Mouse (Mus musculus): ENCODE results near the gene Unc50. TPM values are rescaled to one million over a fixed set of nuclear protein-coding genes. Genes with fewer than 3 reads are reported as not detected.

Gene Unc50
- polyA plus RNA-seq, 1 experiment: 50.9 TPM

- DNase-seq (ENCODE audit: low read depth, low spot score): no peak
- WGBS: 95% methylated on average over 16 of the region's 16 CpGs
Measured at GRCm38 (mm10) chr1:37442848-37443835, 13.2 kb downstream of the Unc50 start.

- WGBS: 81% methylated on average over 10 of the region's 10 CpGs
- no peak for DNase-seq (ENCODE audit: low read depth, low spot score)
Measured at GRCm38 (mm10) chr1:37448361-37449095, 18.6 kb downstream of the Unc50 start.

GRCm38 (mm10) chr1:37451270-37451669 is 21.3 kb downstream of the Unc50 start:
- WGBS: 94% methylated on average over 8 of the region's 8 CpGs

DNA sequence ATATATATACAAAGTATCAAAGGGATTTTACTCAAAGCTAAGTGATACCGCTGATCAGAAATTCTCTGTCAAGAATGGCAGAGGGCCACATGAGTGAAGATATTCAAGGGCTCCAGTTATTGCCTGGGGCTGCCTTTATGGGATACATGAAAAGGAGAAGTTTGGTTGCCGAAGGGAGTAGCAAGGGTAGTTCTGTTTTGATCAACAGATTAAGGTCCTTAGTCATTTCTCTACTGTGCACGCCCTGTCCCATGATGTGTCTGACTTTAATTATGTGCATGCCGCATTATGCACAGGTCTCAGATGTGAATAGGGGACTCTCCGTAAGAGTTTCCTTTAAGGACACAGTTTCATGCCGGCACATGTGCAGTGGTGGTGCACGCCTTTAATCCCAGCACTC is 27.6 kb downstream of the Unc50 start:
- WGBS: 90% methylated on average over 7 of the region's 7 CpGs

More at GRCm38 (mm10) chr1:37451270-37451669, 21.3 kb downstream of the Unc50 start:
- no peak for DNase-seq (ENCODE audit: low read depth, low spot score)

GRCm38 (mm10) chr1:37464878-37465452 is 35.0 kb downstream of the Unc50 start:
- WGBS: 91% methylated on average over 10 of the region's 10 CpGs
- no peak for DNase-seq (ENCODE audit: low read depth, low spot score)

More for the DNA sequence above, 27.6 kb downstream of the Unc50 start:
- DNase-seq (ENCODE audit: low read depth, low spot score): no peak

DNA sequence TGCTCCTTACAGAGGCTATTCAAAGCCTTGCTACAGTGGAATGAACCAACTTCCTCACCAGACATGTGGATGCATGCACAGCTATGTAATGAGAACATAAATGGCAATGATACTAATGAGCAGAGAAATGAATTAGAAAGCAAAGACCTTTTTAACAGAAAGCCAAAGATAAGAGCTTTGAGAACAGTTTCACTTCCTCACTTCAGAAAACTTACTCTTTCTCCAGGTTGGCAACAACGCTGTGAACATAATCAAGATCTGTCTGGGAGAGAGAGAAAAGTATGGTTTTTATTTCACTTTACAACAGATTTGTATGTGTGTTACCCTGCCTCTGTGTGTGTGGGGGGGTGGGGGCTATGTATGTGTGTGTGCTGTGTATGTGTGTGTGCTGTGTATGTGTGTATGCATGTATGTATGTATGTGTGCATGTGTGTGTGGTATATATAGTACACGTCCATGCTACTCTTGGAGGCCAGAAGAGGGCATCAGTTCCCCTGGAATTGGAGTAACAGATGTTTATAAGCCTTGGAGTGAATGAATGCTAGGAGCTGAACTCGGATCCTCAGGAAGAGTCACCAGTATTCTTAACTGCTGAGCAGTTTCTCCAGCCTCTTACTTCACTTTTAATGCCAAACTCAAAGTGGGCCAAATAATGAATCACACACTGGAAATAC is 36.5 kb downstream of the Unc50 start:
- 81% methylated on average over 3 of the region's 3 CpGs for WGBS
- DNase-seq (ENCODE audit: low read depth, low spot score): no peak

DNA sequence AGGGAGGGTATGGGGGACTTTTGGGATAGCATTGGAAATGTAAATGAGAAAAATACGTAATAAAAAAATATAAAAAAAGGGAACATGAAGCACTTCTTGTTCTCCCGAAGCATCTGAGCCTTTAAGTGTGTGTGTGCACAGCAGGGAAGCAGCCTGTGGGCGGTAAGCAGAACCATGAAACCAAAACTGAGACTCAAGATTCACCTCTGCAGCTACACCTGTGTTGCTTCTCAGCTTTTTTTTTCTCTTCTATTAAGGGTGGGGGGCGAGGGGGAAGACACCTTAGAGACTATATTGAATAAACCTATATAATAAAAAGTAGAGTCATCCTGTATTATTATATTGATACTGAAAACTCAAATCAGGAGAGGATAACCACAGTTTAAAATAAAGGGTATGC is 37.9 kb downstream of the Unc50 start:
- 93% methylated on average over 4 of the region's 4 CpGs for WGBS
- no peak for DNase-seq (ENCODE audit: low read depth, low spot score)

DNA sequence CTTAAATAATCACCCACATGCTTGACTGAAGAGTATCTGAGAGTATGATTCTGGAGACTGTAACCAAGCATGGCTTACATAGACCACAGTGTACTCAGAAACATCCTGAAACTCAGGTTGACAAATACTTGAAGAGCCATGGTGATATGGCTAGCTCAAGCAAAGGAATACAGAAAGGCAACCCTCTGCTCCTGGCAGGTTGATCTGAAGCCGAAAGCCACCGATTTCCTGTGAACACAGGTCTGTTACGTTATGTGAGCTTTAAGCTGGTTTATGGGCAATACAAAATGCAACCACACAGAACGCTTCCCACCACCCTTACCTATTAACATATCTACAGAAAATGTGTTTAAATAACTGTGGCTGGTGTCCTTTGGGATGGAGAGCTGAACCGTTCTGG is 39.1 kb downstream of the Unc50 start:
- DNase-seq (ENCODE audit: low read depth, low spot score): no peak
- WGBS: 92% methylated on average over 5 of the region's 5 CpGs

DNA sequence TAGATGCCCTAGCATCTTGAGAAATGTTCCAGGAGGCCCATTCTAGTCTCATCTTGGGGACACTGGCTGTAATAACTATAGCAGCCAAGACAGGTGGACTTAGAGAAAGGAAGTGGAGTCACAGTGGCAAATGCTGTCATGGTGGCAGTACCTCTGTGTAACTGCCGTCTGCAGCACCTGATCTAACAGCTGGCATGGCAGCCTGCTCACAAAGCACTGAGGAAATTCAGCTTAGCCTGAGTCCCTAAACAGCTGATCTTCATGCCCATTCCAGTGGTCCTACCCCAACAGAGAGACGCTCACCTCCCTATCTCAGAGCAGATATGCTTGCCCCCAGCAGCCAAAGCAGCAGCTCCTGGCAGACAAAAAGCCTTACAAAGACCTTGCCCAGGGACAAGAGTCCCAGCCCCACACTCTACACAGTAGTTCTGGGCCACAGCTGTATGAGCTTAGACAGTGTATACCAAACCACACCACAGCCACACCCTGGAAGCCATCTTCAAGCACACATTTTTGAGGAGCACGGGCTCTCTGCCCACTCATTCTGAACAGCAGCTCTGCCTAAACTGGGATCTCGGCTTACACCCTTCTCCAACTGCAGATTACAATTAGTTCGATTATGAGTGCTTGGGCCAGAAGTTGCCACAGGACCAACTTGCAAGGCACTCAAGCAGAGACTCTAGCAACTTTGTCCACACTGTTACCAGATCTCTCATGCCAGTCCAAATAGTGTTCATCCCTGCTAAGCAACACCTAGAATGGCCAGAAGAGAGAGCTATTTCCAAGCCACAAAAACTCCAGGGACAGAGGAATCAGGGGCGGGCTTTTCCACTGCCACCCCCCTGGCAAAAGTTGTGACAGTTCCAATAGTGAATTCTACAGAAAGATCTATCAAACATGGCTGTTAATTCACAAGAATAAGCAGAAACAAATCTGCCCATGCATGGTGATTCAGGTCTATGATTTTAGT is 41.5 kb downstream of the Unc50 start:
- 78% methylated on average over 6 of the region's 6 CpGs for WGBS
- DNase-seq (ENCODE audit: low read depth, low spot score): no peak

GRCm38 (mm10) chr1:37473251-37473650 is 43.3 kb downstream of the Unc50 start:
- WGBS: 65% methylated on average over 10 of the region's 10 CpGs
- DNase-seq (ENCODE audit: low read depth, low spot score): no peak

- no peak for DNase-seq (ENCODE audit: low read depth, low spot score)
- 72% methylated on average over 8 of the region's 8 CpGs for WGBS
Measured at GRCm38 (mm10) chr1:37474046-37474445, 44.1 kb downstream of the Unc50 start.

- 72% methylated on average over 6 of the region's 6 CpGs for WGBS
- no peak for DNase-seq (ENCODE audit: low read depth, low spot score)
Measured at GRCm38 (mm10) chr1:37474634-37475190, 44.8 kb downstream of the Unc50 start.

DNA sequence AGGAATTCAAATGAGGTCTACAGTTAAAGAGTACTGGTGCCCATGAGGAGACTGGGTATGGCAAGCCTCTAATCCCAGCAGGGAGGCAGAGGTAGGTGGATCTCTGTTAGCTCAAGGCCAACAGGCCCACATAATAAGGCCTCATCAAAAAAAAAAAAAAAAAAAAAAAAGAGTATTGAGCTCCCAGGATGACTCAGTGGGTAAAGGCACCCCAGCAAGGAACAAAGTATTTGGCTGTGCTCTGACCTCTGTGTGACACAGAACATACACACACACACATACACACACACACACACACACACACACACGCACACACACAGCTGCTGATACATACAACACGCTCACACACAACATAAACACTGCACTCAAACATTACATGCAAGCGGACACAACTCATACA is 45.4 kb downstream of the Unc50 start:
- 93% methylated on average over 3 of the region's 3 CpGs for WGBS
- DNase-seq (ENCODE audit: low read depth, low spot score): no peak

- DNase-seq (ENCODE audit: low read depth, low spot score): no peak
- 93% methylated on average over 5 of the region's 5 CpGs for WGBS
Measured at GRCm38 (mm10) chr1:37477250-37477649, 47.3 kb downstream of the Unc50 start.

GRCm38 (mm10) chr1:37477928-37478327 is 48.0 kb downstream of the Unc50 start:
- WGBS: 46% methylated on average over 5 of the region's 5 CpGs
- DNase-seq (ENCODE audit: low read depth, low spot score): no peak

- WGBS: 38% methylated on average over 7 of the region's 7 CpGs
- no peak for DNase-seq (ENCODE audit: low read depth, low spot score)
Measured at GRCm38 (mm10) chr1:37478416-37478815, 48.5 kb downstream of the Unc50 start.

DNA sequence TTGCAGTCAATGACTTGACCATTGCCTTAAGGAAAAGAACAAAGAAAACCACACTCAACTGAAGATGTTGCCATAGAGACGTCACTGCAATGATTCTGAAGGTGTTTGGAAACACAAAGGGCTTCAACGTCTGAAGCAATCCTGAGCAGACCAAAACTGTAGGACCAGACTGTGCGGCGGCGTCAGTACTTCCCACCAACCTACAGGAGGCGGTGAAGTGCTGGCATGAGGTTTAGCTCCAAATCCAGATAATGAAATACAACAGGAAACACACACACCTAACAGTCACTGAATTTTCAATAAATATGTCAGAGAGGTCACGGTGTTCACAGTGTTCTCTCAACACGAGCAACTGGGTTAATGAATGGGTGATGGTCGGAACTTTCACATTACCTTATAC is 49.1 kb downstream of the Unc50 start:
- WGBS: 78% methylated on average over 9 of the region's 9 CpGs
- DNase-seq (ENCODE audit: low read depth, low spot score): no peak

GRCm38 (mm10) chr1:37479759-37480158 is 49.8 kb downstream of the Unc50 start:
- DNase-seq (ENCODE audit: low read depth, low spot score): no peak
- WGBS: 84% methylated on average over 8 of the region's 8 CpGs

Measured in large intestine, adult 2 months (tissue).